Mouse (Mus musculus) MEL (cell line): ENCODE data around the gene Vps52. TPM values are rescaled to one million over a fixed set of nuclear protein-coding genes. Genes with fewer than 3 reads are reported as not detected.

Experiments used
- DNase-seq: peaks from one replicate; pipeline ENCODE4 v3.0.0; 2011; ENCODE audit warnings: low read depth, low spot score
- H3K27ac ChIP-seq: 2 replicates; pipeline ENCODE4 v1.5.1; 2012; ENCODE audit warnings: low read depth, mild to moderate bottlenecking, control low read depth, low read length, moderate library complexity; ENCODE audit not compliant: control insufficient read depth
- H3K27me3 ChIP-seq, 2 experiments: fragments of 150-350 bp in 1 of 2; sonication (generic) in 1 of 2; 2 replicates each; pipeline ENCODE4 v1.6.1; 2012; ENCODE audit warnings: low read length in 2 of 2, mild to moderate bottlenecking in 2 of 2, improper control_type of control experiment in 1 of 2, moderate library complexity in 1 of 2; ENCODE audit not compliant: insufficient read depth in 2 of 2, control insufficient read depth in 1 of 2
- H3K36me3 ChIP-seq, 2 experiments: 2 replicates each; pipeline ENCODE4 v1.6.1; 2012 to 2014; ENCODE audit warnings: low read length in 2 of 2, improper control_type of control experiment in 1 of 2, inconsistent platforms in 1 of 2, mild to moderate bottlenecking in 1 of 2; ENCODE audit not compliant: insufficient read depth in 2 of 2, control insufficient read depth in 1 of 2
- H3K4me1 ChIP-seq, 2 experiments: fragments of 150-350 bp in 1 of 2; sonication (generic) in 1 of 2; 2 replicates each; pipeline ENCODE4 v1.6.1; 2012; ENCODE audit warnings: low read length in 2 of 2, improper control_type of control experiment in 1 of 2, mild to moderate bottlenecking in 1 of 2; ENCODE audit not compliant: insufficient read depth in 2 of 2, control insufficient read depth in 1 of 2
- H3K4me3 ChIP-seq, 2 experiments: fragments of 150-350 bp in 1 of 2; sonication (generic) in 1 of 2; 2 replicates each; pipeline ENCODE4 v1.5.1; 2012; ENCODE audit warnings: low read depth in 2 of 2, low read length in 2 of 2, mild to moderate bottlenecking in 2 of 2, moderate library complexity in 2 of 2, control low read depth in 1 of 2, improper control_type of control experiment in 1 of 2; ENCODE audit not compliant: control insufficient read depth in 1 of 2, insufficient read depth in 1 of 2
- H3K79me2 ChIP-seq: 2 replicates; pipeline ENCODE4 v1.6.1; 2012; ENCODE audit warnings: mild to moderate bottlenecking, low read length, moderate library complexity; ENCODE audit not compliant: control insufficient read depth, poor library complexity, insufficient read depth
- H3K9ac ChIP-seq: 2 replicates; pipeline ENCODE4 v1.6.1; 2012; ENCODE audit warnings: low read depth, mild to moderate bottlenecking, control low read depth, low read length, moderate library complexity; ENCODE audit not compliant: control insufficient read depth, poor library complexity, severe bottlenecking
- H3K9me3 ChIP-seq: fragments of 150-350 bp; sonication (generic); replicated peaks from 2 replicates; pipeline ENCODE4 v1.6.1; 2012; ENCODE audit warnings: mild to moderate bottlenecking, low read length, improper control_type of control experiment, moderate library complexity; ENCODE audit not compliant: insufficient read depth
- CHD1 ChIP-seq: IDR thresholded peaks from 2 replicates; pipeline ENCODE4 v1.6.1; 2012; ENCODE audit warnings: low read depth, mild to moderate bottlenecking, inconsistent platforms, low read length, improper control_type of control experiment
- CHD2 ChIP-seq: IDR thresholded peaks from 2 replicates; pipeline ENCODE4 v1.6.1; 2011; ENCODE audit warnings: low read length, improper control_type of control experiment
- CTCF ChIP-seq, 3 experiments: IDR thresholded peaks in 2 of 3; conservative IDR thresholded peaks in 1 of 3; 2 replicates each; pipeline ENCODE4 v1.5.1; 2011 to 2012; ENCODE audit warnings: low read length in 3 of 3, low read depth in 2 of 3, mild to moderate bottlenecking in 2 of 3, improper control_type of control experiment in 1 of 3, inconsistent platforms in 1 of 3, mixed read lengths in 1 of 3, moderate library complexity in 1 of 3; ENCODE audit not compliant: control insufficient read depth in 1 of 3, insufficient read depth in 1 of 3, poor library complexity in 1 of 3, severe bottlenecking in 1 of 3
- EP300 ChIP-seq, 2 experiments: IDR thresholded peaks; 2 replicates each; pipeline ENCODE4 v1.6.1; 2011; ENCODE audit warnings: improper control_type of control experiment in 2 of 2, low read length in 2 of 2, low read depth in 1 of 2, mild to moderate bottlenecking in 1 of 2
- GABPA ChIP-seq: IDR thresholded peaks from 2 replicates; pipeline ENCODE4 v1.6.1; 2012; ENCODE audit warnings: low read depth, mild to moderate bottlenecking, inconsistent platforms, low read length, improper control_type of control experiment, moderate library complexity
- GATA1 ChIP-seq: IDR thresholded peaks from 2 replicates; pipeline ENCODE4 v1.6.1; 2011; ENCODE audit warnings: low read depth, low read length, improper control_type of control experiment
- HCFC1 ChIP-seq: IDR thresholded peaks from 2 replicates; pipeline ENCODE4 v1.6.1; 2012; ENCODE audit warnings: low read depth, mild to moderate bottlenecking, inconsistent platforms, low read length, improper control_type of control experiment, moderate library complexity
- JUND ChIP-seq: IDR thresholded peaks from 2 replicates; pipeline ENCODE4 v1.6.1; 2011; ENCODE audit warnings: low read depth, mild to moderate bottlenecking, improper control_type of control experiment, low read length
- MAX ChIP-seq: IDR thresholded peaks from 2 replicates; pipeline ENCODE4 v1.6.1; 2011; ENCODE audit warnings: low read length, improper control_type of control experiment
- MXI1 ChIP-seq: IDR thresholded peaks from 2 replicates; pipeline ENCODE4 v1.6.1; 2011; ENCODE audit warnings: mild to moderate bottlenecking, low read depth, low read length, improper control_type of control experiment
- NELFE ChIP-seq: IDR thresholded peaks from 2 replicates; pipeline ENCODE4 v1.6.1; 2011; ENCODE audit warnings: low read depth, low read length, improper control_type of control experiment
- POLR2AphosphoS2 ChIP-seq: IDR thresholded peaks from 2 replicates; pipeline ENCODE4 v1.6.1; 2011; ENCODE audit warnings: low read length, improper control_type of control experiment
- POLR2AphosphoS5 ChIP-seq: IDR thresholded peaks from 2 replicates; pipeline ENCODE4 v1.6.1; 2012; ENCODE audit warnings: low read depth, borderline replicate concordance, mild to moderate bottlenecking, inconsistent platforms, low read length, moderate library complexity, mixed read lengths
- RCOR1 ChIP-seq: IDR thresholded peaks from 2 replicates; pipeline ENCODE4 v1.6.1; 2012; ENCODE audit warnings: low read depth, mild to moderate bottlenecking, inconsistent platforms, low read length, improper control_type of control experiment
- SIN3A ChIP-seq: IDR thresholded peaks from 2 replicates; pipeline ENCODE4 v1.6.1; 2012; ENCODE audit warnings: low read length, improper control_type of control experiment, inconsistent platforms
- SMC3 ChIP-seq: IDR thresholded peaks from 2 replicates; pipeline ENCODE4 v1.6.1; 2011; ENCODE audit warnings: low read depth, low read length, improper control_type of control experiment
- TAL1 ChIP-seq: IDR thresholded peaks from 2 replicates; pipeline ENCODE4 v1.6.1; 2012; ENCODE audit warnings: mild to moderate bottlenecking, inconsistent platforms, low read length, moderate library complexity, mixed read lengths
- TBP ChIP-seq: IDR thresholded peaks from 2 replicates; pipeline ENCODE4 v1.8.0; 2011; ENCODE audit warnings: low read depth, low read length, improper control_type of control experiment
- TCF12 ChIP-seq: IDR thresholded peaks from 2 replicates; pipeline ENCODE4 v1.6.1; 2014; ENCODE audit warnings: low read depth, mild to moderate bottlenecking, inconsistent platforms, low read length, improper control_type of control experiment, moderate library complexity
- UBTF ChIP-seq: IDR thresholded peaks from 2 replicates; pipeline ENCODE4 v1.6.1; 2012; ENCODE audit warnings: low read depth, mild to moderate bottlenecking, inconsistent platforms, low read length, improper control_type of control experiment, moderate library complexity, borderline replicate concordance; ENCODE audit not compliant: insufficient read depth
- USF1 ChIP-seq: IDR thresholded peaks from 2 replicates; pipeline ENCODE4 v1.6.1; 2014; ENCODE audit warnings: low read depth, mild to moderate bottlenecking, inconsistent platforms, low read length, improper control_type of control experiment, moderate library complexity
- USF2 ChIP-seq, 2 experiments: IDR thresholded peaks; 2 replicates each; pipeline ENCODE4 v1.6.1; 2011 to 2012; ENCODE audit warnings: improper control_type of control experiment in 2 of 2, low read length in 2 of 2, borderline replicate concordance in 1 of 2, inconsistent platforms in 1 of 2, low read depth in 1 of 2, mild to moderate bottlenecking in 1 of 2; ENCODE audit not compliant: insufficient read depth in 1 of 2
- ZKSCAN1 ChIP-seq: IDR thresholded peaks from 2 replicates; pipeline ENCODE4 v1.6.1; 2012; ENCODE audit warnings: low read depth, mild to moderate bottlenecking, inconsistent platforms, low read length, improper control_type of control experiment, moderate library complexity
- ZMIZ1 ChIP-seq: IDR thresholded peaks from 2 replicates; pipeline ENCODE4 v1.6.1; 2012; ENCODE audit warnings: low read depth, mild to moderate bottlenecking, inconsistent platforms, low read length, improper control_type of control experiment, moderate library complexity
- polyA plus RNA-seq, 2 experiments: library from polyadenylated mRNA; stranded (reverse) in 1 of 2; unstranded in 1 of 2; fragments of >175 nt in 1 of 2; fragments of >200 nt in 1 of 2; gene quantifications; 2 replicates each; pipeline versions ENCODE4 v1.2.1 to v1.2.4; 2012; ENCODE audit warnings: low replicate concordance in 2 of 2, low read depth in 1 of 2; ENCODE audit not compliant: insufficient read length in 2 of 2, insufficient read depth in 1 of 2, missing spikeins in 1 of 2
- total RNA-seq: library from RNA; depleted of rRNA; stranded (reverse); fragments of 300-350 nt; gene quantifications from 2 replicates; pipeline ENCODE4 v1.2.3, GENCODE M21; 2012

Gene Vps52
- total and polyA plus RNA-seq, 3 experiments, result 23.6 to 40.7 TPM; not detected in 1

DNA sequence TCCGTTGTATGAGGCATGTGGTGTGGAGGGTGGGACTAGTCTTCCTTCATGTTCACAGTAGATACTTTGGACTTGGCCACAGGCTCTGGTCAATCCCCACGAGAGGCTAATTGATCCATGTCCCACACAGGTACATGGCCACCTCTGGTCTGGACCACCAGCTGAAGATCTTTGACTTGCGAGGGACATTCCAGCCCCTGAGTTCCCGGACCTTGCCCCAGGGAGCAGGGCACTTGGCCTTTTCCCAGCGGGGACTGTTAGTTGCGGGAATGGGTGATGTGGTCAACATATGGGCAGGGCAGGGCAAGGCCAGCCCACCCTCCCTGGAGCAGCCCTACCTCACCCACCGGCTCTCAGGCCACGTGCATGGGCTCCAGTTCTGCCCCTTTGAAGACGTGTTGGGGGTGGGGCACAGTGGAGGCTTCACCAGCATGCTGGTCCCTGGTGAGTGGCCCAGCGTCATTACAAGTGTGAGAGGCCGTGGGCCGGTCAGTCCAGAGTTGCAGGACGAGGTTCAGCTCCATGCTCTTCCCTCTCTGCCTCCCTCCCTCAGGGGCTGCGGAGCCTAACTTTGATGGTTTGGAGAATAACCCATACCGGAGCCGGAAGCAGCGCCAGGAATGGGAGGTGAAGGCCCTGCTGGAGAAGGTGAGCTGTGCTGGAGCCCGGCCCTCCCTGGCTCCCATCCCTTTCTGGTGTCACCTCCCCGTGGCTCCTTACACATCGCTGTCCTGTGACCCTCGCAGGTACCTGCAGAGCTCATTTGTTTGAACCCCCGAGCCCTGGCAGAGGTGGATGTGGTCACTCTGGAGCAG is 7.3 kb upstream of the Vps52 start:
- Histone ChIP-seq H3K4me3 (no peak overlapping the region), H3K79me2 (peaks cover 10% of the 10 kb centered on the region), H3K9ac (no peak overlapping the region), H3K27me3 (no peaks in the 10 kb centered on the region), H3K4me1 (peaks cover 0 to 12% of the 10 kb centered on the region in 2 experiments; a peak in 2 of 4 replicates), H3K27ac (no peak overlapping the region), H3K36me3 (peaks cover 7 to 11% of the 10 kb centered on the region in 2 experiments), H3K9me3 (no peaks in the 10 kb centered on the region)
- no peak for TF ChIP-seq TAL1
- TF ChIP-seq TCF12, result no peak
- no peak for TF ChIP-seq USF1
- TF ChIP-seq ZKSCAN1, result no peak
- no peak for TF ChIP-seq POLR2AphosphoS2
- no peak for TF ChIP-seq ZMIZ1
- TF ChIP-seq SMC3, result no peak
- no peak for TF ChIP-seq MAX
- no peak for TF ChIP-seq UBTF
- no peak for TF ChIP-seq SIN3A
- no peak for TF ChIP-seq GATA1
- no peak for TF ChIP-seq CHD2
- no peak for TF ChIP-seq RCOR1
- no peak for TF ChIP-seq JUND
- no peak for TF ChIP-seq GABPA
- TF ChIP-seq EP300 (IDR thresholded peaks at IDR 0.05; ENCODE audit: low read depth in 1 of 2, low read length in 2 of 2), result no peak
- DNase-seq, result no peak

DNA sequence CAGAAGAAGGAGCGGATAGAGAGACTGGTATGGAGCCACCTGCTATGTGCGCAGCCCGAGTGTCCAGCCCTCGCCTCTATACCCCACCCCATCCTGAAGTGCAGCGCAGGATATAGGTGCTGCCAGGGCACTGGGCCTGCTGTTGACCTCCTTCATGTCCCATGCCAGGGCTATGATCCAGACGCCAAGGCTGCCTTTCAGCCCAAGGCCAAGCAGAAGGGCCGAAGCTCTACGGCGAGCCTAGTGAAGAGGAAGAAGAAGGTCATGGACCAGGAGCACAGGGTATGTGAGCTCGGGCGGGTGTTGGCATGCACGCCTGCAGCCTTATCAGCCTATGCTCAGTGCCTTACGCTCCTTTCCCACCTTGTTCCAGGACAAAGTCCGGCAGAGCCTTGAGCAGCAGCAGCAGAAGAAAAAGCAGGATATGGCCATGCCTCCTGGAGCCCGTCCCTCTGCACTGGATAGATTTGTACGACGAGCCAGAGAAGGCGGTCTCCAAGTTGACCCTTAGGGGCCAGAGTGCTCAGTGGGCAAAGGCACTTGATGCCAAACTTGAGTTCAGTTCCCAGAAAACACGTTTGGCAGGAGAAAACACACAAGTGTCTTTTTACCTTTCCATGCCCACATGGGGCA is 6.6 kb upstream of the Vps52 start:
- peaks cover 0 to 13% of the 10 kb centered on the region in 2 experiments; a peak in 2 of 4 replicates for H3K4me1 ChIP-seq
- peaks cover 16% of the 10 kb centered on the region for H3K79me2 ChIP-seq
- H3K36me3 ChIP-seq, result peaks cover 9 to 13% of the 10 kb centered on the region in 2 experiments
- H3K27me3 ChIP-seq, result no peaks in the 10 kb centered on the region
- no peak overlapping the region for H3K27ac ChIP-seq
- no peak overlapping the region for H3K4me3 ChIP-seq
- H3K9me3 ChIP-seq, result no peaks in the 10 kb centered on the region
- TF ChIP-seq HCFC1, result no peak
- TF ChIP-seq EP300 (IDR thresholded peaks at IDR 0.05; ENCODE audit: low read depth in 1 of 2, low read length in 2 of 2), result no peak
- TF ChIP-seq SIN3A, result no peak
- no peak for TF ChIP-seq TBP
- TF ChIP-seq POLR2AphosphoS5, result no peak
- TF ChIP-seq USF1, result no peak
- no peak for TF ChIP-seq USF2 (IDR thresholded peaks at IDR 0.05; ENCODE audit: borderline replicate concordance in 1 of 2, insufficient read depth in 1 of 2, low read depth in 1 of 2, low read length in 2 of 2)
- TF ChIP-seq RCOR1, result no peak
- no peak for TF ChIP-seq CHD1
- TF ChIP-seq MXI1, result no peak
- no peak for TF ChIP-seq NELFE
- TF ChIP-seq ZKSCAN1, result no peak
- TF ChIP-seq CTCF (IDR thresholded peaks at IDR 0.05 in 2 of 3, conservative IDR thresholded peaks at IDR 0.05 in 1 of 3; ENCODE audit: control insufficient read depth in 1 of 3, insufficient read depth in 1 of 3, low read depth in 2 of 3, low read length in 3 of 3, poor library complexity in 1 of 3, severe bottlenecking in 1 of 3), result no peak
- no peak for DNase-seq
- no peak overlapping the region for H3K9ac ChIP-seq
